Mouse (Mus musculus): ENCODE results near the gene Smg1.
A peak's percentile ranks its signal among the peaks of the same experiment; 100 is the strongest.

The Smg1 gene

GRCm38 (mm10) chr7:118243453-118244385 is at the start of gene Smg1:
Gene Smg1 (minus strand): TSS chr7:118243670.
- peak; percentile 95 for DNase-seq (ENCODE audit: low spot score)

GRCm38 (mm10) chr7:118283186-118283585 is 39.7 kb upstream of the Smg1 start:
- DNase-seq (ENCODE audit: low spot score) = no peak

DNA sequence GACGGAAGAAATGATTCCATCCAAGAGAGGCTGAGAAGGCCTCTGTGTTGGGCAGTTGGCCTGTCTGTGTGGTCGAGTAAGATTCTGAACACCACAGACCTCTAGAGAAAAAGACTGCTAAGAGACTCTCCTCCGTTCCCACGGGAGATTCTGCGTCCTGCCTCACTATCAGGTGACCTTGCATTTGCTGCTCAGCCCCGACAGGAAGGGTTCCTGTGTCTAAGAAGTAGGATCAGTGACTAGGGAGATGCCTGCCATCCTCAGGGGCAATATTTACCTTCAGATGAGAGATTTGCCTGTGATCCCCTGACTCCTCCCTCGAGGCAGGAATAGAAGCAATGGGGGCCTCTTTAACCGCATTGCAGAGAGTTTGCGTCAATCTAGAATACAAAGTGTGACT is 39.1 kb upstream of the Smg1 start:
- DNase-seq (ENCODE audit: low spot score) = no peak

GRCm38 (mm10) chr7:118279521-118279920 is 36.1 kb upstream of the Smg1 start:
- DNase-seq (ENCODE audit: low spot score) = no peak

DNA sequence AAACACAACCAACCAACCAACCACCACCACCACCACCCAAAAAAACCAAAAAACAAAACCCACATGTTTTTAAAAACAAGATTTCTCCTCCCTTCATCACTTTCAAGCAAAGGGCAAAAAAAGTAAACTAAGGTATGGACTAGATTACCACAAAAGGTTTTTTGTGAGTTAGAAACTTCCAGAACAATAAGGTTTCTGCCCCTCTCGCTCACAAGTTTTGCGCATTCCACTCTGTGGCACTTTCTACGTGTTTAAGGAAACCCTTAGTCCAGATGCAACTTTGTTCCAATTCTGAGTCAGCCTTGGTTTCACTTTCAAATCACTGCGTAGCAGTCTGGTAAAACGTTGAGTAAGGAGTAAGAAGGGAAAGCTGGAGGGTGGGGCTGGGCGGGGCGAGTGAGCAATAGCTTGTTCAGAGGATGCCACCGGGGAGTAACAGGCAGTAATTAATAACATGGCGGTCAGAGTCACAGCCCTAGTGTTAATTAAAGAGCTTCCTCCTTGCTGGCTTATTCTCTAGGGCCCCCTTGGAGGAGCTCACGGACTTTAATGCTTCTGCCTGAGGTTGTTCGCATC is 34.0 kb upstream of the Smg1 start:
- DNase-seq (ENCODE audit: low spot score) = no peak

GRCm38 (mm10) chr7:118276684-118277334 is 33.3 kb upstream of the Smg1 start:
- no peak for DNase-seq (ENCODE audit: low spot score)

- DNase-seq (ENCODE audit: low spot score) = no peak
These were observed 31.8 kb upstream of the Smg1 start for GRCm38 (mm10) chr7:118275265-118275664.

DNA sequence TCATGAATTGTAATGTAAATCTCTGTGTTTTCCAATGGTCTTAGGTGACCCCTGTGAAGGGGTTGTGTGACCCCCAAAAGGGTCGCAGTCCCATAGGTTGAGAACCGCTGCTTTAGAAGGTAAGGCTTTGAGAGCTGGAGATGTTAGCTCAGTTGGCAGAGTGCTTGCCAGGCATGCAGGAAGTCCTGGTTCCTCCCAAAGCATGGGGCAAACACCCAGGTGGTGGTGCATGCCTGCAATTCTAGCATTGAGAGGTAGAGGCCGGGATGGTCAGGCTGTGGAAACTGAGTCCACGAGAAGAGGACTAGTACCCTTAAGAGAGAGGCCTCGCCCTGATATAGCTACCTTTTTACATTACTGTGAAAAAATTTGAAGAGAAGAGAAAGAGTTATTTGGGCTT is 31.4 kb upstream of the Smg1 start:
- DNase-seq (ENCODE audit: low spot score) = no peak

DNA sequence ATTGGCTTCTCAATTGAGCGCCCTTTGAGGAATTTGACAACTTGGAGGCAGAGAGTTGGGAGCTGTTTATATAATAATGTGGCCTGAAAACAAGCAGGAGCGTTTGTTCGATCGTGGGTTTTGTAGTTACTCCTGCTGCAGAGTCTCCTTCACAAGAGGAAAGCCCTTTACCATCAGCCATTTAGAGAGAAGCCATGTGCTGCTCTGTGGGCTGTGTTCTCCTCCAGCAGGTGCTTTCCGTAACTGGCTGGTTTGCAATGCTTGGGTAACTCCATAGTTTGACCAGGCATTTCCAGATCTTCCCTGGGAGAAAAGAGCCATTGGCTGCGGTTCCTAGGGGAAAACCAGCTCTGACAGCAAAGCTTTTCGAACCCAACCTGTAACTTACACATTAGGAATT is 30.7 kb upstream of the Smg1 start:
- DNase-seq (ENCODE audit: low spot score) = no peak

DNA sequence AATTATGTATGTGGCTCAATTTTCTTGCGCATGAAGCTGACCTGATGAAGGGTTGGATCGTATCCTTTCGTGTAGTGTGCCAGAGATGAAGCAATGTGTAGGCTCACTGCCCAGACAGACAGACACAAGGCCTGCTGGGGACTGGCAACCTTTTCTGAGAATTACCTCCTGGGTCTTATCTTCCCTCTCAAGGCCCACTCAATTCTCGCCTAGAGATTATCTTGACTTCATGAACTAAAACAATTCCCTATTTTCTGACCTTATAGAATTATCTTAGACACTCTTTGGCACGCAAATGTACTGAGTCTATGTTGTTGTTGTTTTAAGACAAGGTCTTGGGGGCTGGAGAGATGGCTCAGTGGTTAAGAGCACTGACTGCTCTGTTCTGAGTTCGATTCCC is 22.6 kb upstream of the Smg1 start:
- no peak for DNase-seq (ENCODE audit: low spot score)

DNA sequence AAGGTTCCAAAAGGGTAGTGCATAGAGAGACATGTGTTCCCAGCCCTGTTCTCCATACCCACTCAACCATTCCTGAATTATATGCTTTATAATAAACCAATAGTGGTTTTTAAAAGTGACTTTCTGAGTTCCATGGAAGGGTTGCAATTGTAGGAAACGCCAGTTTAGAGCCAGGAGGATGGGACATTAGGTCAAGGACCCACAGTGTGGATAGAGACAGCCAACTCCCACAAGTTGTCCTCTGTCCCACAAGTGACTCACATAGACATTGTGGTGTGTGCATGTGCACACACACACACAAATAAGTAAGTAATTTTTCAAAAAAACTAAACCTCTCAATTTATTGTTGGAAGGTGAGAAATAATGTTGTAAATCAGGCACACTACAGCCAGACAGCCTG is 20.1 kb upstream of the Smg1 start:
- no peak for DNase-seq (ENCODE audit: low spot score)

GRCm38 (mm10) chr7:118262409-118262808 is 18.9 kb upstream of the Smg1 start:
- DNase-seq (ENCODE audit: low spot score) = no peak

GRCm38 (mm10) chr7:118259676-118260305 is 16.3 kb upstream of the Smg1 start:
- no peak for DNase-seq (ENCODE audit: low spot score)

- no peak for DNase-seq (ENCODE audit: low spot score)
These were observed 15.0 kb upstream of the Smg1 start for GRCm38 (mm10) chr7:118258451-118258850.

GRCm38 (mm10) chr7:118256740-118257139 is 13.3 kb upstream of the Smg1 start:
- no peak for DNase-seq (ENCODE audit: low spot score)

DNA sequence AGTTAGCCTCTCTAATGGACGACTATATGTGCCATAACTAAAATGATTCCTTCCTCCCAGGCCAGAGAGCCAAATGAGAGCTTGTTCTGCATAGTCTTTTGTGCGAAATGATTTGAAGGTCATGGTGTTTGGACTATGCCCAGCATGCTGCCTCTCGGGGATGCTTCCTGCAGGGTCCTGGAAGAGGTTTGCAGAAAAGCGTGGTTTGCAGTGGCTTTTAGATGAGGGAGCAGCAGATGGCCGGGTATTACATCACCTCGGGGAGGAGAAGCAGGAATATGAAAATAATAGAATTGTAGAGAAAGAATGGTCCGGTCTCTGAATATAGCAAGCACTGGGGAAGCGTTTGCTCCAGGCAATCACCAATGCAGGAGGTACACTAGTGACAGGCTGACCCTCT is 11.0 kb upstream of the Smg1 start:
- no peak for DNase-seq (ENCODE audit: low spot score)

DNA sequence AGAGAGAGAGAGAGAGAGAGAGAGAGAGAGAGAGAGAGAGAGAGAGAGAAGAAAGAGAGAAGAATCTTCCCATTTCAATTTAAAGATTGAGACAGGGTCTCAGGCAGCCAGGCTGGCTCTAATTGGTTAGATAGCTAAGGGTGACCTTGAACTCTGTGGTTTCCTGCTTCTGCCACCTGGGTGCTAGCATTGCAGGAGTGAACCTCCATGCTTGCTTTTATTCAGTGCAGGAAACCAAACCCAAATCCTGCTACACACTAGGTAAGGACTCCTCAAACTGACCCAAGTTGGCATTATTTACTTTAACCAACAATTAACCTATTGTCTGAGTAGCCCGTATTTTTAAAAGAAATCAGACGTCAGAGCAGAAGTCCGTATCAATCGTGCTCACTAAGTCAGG is 10.5 kb upstream of the Smg1 start:
- no peak for DNase-seq (ENCODE audit: low spot score)

DNA sequence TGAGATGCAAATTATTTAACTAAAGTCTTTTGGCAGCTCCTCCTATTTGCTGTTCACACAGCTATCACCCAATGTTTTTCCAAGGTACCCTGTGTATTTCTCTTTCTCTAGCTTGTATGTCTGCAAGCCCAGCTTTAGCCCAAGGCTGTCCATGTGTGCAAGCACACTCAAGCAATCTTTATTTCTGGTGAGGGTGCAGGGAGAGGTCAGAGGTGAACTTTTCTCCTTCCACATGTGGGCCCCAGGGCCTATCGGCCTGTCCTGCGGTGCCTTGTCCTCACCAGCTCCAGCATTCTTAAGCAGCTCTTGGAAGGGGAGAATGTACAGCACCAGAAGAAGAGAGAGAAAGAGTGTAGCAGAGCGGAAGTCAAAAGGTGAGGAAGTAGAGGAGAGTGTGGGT is 9.5 kb upstream of the Smg1 start:
- DNase-seq (ENCODE audit: low spot score) = no peak

DNA sequence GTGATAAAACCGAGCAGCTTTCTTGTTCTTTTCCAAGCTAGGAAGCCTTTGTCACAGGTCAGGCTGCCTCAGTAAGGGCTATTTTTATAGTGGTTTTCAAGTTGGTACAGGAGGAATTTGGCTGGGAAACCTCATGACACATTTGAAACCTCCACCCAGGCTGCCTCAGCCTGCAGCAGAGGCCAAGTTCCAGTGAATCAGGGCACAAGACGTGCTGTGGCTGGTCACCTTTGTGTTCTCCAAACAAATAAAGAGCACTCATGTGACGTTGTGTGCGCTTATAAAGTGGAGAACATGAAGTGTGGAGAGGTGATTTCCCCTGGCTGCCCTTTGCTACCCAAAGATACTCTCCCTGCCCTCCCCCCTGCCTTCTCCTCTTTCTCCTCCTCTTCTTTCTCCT is 8.9 kb upstream of the Smg1 start:
- DNase-seq (ENCODE audit: low spot score) = no peak

- DNase-seq (ENCODE audit: low spot score) = no peak
These were observed 8.1 kb upstream of the Smg1 start for GRCm38 (mm10) chr7:118251392-118252170.

DNA sequence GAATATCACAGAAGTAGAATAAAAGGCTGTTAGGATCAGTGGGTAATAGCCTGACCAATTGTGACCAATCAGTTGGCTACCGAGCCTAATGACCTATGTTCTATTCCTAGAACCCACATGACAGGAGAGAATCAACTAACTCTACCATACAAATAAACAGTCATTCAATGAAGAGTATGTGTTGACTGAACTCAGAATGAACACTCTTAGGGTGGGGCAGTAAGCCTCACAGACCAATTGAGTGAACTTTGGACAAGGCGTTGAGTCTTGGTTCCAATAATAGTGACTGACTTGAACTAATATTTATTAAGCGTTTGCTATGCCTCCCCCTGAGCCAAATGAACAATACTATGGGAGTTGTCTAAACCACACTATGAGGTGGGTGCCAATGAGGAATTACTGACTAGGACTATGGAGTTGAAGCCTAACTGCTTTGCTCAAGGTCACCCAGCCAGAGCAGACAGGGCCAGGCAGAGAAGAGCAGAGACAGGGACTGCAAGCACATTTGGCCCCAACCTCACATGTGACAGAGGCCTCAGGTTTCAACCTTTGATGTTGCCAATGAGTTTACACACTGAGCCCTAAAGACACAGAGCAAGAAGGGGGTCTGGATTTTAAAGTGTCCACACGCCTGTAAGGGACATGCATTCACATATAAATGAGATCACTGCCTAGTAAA is 7.2 kb upstream of the Smg1 start:
- DNase-seq (ENCODE audit: low spot score) = no peak

All from urinary bladder, postnatal 10 days (tissue).